Mouse (Mus musculus) lung, embryonic 16.5 days (tissue): Measurements from ENCODE around the gene Plcb2. TPM values are rescaled to one million over a fixed set of nuclear protein-coding genes. Genes with fewer than 3 reads are reported as not detected.

Experiments used
- ATAC-seq: fragments of 200-750 bp; cut with Nextera tagmentation; 2 replicates; pipeline ENCODE4 v1.8.0; 2017; ENCODE audit warnings: low read depth, mild to moderate bottlenecking, moderate library complexity
- H3K27ac ChIP-seq: fragments of 300-500 bp; sonication (generic); 2 replicates; pipeline ENCODE4 v1.5.1; 2014; ENCODE audit warnings: mild to moderate bottlenecking, control low read depth, low read length
- H3K27me3 ChIP-seq: fragments of 300-500 bp; sonication (generic); 2 replicates; pipeline ENCODE4 v1.6.1; 2014; ENCODE audit warnings: low read depth, low read length, mixed read lengths; ENCODE audit not compliant: control insufficient read depth, insufficient read depth
- H3K36me3 ChIP-seq: fragments of 300-500 bp; sonication (generic); 2 replicates; pipeline ENCODE4 v1.6.1; 2014; ENCODE audit warnings: low read length; ENCODE audit not compliant: control insufficient read depth, insufficient read depth
- H3K4me1 ChIP-seq: fragments of 300-500 bp; sonication (generic); replicated peaks from 2 replicates; pipeline ENCODE4 v1.6.1; 2014; ENCODE audit warnings: low read length, mixed read lengths; ENCODE audit not compliant: control insufficient read depth, insufficient read depth
- H3K4me2 ChIP-seq: fragments of 300-500 bp; sonication (generic); 2 replicates; pipeline ENCODE4 v1.6.1; 2014; ENCODE audit warnings: low read depth, low read length, control low read depth
- H3K4me3 ChIP-seq: fragments of 300-500 bp; sonication (generic); 2 replicates; pipeline ENCODE4 v1.5.1; 2014; ENCODE audit warnings: mild to moderate bottlenecking, low read length, control low read depth
- H3K9ac ChIP-seq: fragments of 300-500 bp; sonication (generic); 2 replicates; pipeline ENCODE4 v1.6.1; 2014; ENCODE audit warnings: low read length, control low read depth
- H3K9me3 ChIP-seq: fragments of 300-500 bp; sonication (generic); 2 replicates; pipeline ENCODE4 v1.6.1; 2016; ENCODE audit warnings: low read length; ENCODE audit not compliant: control insufficient read depth
- WGBS: fragments of 180-500 bp; shearing (Covaris S2); extraction: QIAGEN DNeasy Blood & Tissue Kit; methylation state at CpG from one replicate; pipeline ENCODE4 v1.1.7; 2014; 5-methylcytosine and 5-hydroxymethylcytosine counted together
- polyA plus RNA-seq: library from polyadenylated mRNA; unstranded; fragments of >200 nt; fragmentation: Nextera tagmentation; extraction: Ambion mirVana; gene quantifications from 2 replicates; pipeline ENCODE4 v1.2.1, GENCODE M21; 2015

The Plcb2 gene
- polyA plus RNA-seq, 1 experiment from 2014 or later = 1.6 TPM

- ATAC-seq = no peak
- Histone ChIP-seq H3K27ac (no peak overlapping the region), H3K9ac (no peak overlapping the region), H3K36me3 (no peaks in the 10 kb centered on the region), H3K27me3 (peaks cover 79% of the 10 kb centered on the region), H3K4me2 (no peak overlapping the region), H3K9me3 (no peaks in the 10 kb centered on the region), H3K4me3 (no peak overlapping the region), H3K4me1 (peaks cover 12% of the 10 kb centered on the region)
- 32% methylated on average over 4 of the region's 4 CpGs for WGBS
These were observed 18.5 kb downstream of the Plcb2 start for GRCm38 (mm10) chr2:118709655-118710221.

DNA sequence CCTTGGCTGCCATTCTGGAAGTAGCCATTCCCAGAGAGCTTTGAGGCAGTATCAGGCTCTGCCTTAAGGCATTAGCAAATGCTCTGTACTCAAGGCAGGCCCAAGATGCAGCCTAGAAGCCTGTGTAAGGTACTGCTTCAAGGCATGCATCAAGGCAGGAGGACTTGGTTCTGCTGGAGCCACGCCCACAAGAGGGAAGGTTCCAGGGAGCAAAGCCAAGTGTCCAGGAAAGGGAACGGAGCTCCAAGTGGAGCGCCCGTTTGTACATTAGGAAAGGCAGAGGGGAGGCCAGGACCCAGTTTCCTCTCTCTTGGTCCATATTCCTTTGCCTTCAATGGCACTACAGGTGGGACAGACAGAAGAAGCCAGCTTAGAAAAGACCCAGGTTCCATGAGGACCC, 19.8 kb downstream of the Plcb2 start:
- no peak for ATAC-seq
- H3K4me1 ChIP-seq = peaks cover 21% of the 10 kb centered on the region
- H3K9ac ChIP-seq = no peak overlapping the region
- 37% methylated on average over 4 of the region's 4 CpGs for WGBS
- no peak overlapping the region for H3K27ac ChIP-seq
- no peaks in the 10 kb centered on the region for H3K36me3 ChIP-seq
- no peak overlapping the region for H3K4me2 ChIP-seq
- H3K27me3 ChIP-seq = peaks cover 92% of the 10 kb centered on the region
- H3K4me3 ChIP-seq = no peak overlapping the region
- no peaks in the 10 kb centered on the region for H3K9me3 ChIP-seq

DNA sequence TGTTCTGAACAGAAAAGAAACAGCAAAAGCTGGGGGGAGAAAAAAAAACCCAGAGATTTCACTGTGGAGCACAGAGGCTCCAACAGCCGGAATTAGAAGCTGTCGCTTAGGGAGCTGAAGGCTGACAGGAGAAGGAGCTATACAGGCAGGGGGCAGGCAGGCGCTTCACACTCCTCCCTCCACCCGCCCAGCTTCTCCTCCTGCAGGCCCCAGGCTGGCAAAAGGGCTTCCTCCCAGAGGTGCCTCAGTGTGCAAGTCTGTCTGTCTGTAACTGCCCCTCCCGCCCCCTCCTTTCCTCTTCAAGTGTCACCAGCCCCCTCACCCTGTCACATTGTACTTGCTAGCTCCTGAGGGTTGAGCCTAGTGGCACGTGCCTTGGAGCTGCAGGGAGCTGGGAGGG, 21.8 kb downstream of the Plcb2 start:
- no peak overlapping the region for H3K4me3 ChIP-seq
- no peak overlapping the region for H3K9ac ChIP-seq
- peaks cover 32% of the 10 kb centered on the region for H3K4me1 ChIP-seq
- peaks cover 96% of the 10 kb centered on the region for H3K27me3 ChIP-seq
- H3K4me2 ChIP-seq = no peak overlapping the region
- H3K9me3 ChIP-seq = no peaks in the 10 kb centered on the region
- 8% methylated on average over 6 of the region's 6 CpGs for WGBS
- no peak overlapping the region for H3K27ac ChIP-seq
- H3K36me3 ChIP-seq = no peaks in the 10 kb centered on the region
- peak; percentile 23; the same call in 1 of the 2 replicates for ATAC-seq

DNA sequence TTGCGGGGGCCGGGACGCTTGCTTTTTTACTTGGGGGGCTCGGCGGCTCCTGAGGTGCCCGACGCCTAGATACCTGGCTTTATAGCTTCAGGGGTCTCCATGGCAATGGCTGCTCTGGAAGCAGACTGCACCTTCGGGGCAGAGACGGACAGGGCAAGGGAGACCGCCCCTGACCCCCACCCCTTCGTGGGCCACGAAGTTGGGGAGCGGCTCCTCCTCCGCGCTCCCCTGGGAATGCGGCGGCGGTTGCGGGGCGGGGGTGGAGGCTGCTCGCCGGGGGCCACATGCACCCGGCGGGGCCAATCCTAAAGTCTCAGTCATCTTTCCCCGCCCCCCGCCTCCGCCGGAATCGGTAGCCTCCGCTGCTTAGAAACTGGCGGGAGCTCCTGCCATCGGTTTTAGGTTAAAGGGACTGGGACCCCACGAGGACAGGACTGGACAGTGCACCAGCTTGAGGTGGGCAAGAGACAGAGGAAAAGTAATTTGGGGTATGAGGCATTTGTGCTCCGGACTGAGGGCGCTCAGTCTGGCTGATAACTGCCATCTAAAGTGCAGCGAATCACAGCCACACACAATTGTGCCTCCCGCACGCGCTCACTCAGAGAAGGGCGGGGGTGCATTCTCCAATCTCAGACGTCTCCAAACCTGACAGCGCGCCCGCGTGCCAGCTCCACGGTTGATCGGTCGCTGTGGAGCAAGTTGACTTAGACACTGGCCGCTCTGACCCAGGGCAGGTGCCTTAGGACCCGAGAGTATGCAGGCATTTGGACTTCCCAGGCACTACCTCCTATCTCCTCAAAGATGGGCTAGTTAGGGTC, 24.1 kb downstream of the Plcb2 start, which contains the start of gene Ankrd63:
TSS of gene Ankrd63 (minus strand) at position 51 of the 818 bp plus-strand sequence.
- H3K4me1 ChIP-seq = peaks cover 27% of the 10 kb centered on the region
- H3K36me3 ChIP-seq = no peaks in the 10 kb centered on the region
- no peaks in the 10 kb centered on the region for H3K9me3 ChIP-seq
- WGBS = 1% methylated on average over 50 of the region's 50 CpGs
- H3K27ac ChIP-seq = no peak within 1 kb of the TSS
- peak within 1 kb of the TSS; percentile 45 for H3K4me3 ChIP-seq
- peak within 1 kb of the TSS; percentile 44 for H3K9ac ChIP-seq
- peaks cover 90% of the 10 kb centered on the region for H3K27me3 ChIP-seq
- H3K4me2 ChIP-seq = peak within 1 kb of the TSS; percentile 68
- ATAC-seq = no peak

DNA sequence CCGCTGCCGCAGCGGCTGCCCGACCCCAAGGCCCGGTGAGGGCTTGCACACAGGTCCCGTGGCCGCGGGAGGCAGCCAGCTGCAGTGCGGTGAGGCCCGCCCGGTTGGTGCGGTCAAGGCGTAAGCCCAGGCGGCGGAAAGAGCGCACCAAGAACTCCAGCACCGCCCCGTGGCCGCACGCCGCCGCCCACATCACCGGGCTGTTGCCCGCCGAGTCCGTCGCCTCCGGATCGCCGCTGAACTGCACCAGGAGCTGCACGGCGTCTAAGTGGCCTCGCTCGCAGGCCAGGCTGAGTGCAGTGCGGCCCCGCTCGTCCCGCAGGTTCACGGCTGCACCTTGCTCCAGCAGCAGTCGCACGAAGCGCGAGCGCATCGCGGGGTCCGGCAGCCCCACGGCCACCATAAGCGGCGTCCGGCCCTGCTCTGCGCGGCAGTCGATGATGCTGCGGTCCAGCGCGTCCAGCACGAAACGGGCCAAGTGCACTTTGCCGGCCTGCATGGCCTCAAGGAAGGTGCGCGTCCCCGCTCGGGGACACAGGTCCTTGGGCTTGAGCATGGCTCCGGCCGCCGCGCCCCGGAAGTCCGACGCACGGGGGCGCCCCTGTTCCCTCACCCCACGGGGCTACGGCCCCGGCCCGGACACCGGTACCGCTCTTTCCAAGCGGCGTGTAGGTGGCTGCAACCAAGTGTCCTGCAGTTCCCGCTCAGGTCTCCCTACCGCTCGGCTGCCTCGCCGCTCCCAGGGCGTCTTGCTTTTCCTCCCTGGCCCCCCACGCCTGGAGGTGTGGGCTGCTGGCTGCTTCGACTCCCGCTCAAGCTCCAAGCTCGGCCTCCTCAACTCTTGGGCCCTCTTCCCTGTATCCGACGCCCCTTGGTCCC, 25.1 kb downstream of the Plcb2 start:
- Histone ChIP-seq H3K4me2 (peak overlapping the region; percentile 68), H3K4me3 (peak overlapping the region; percentile 45), H3K27me3 (peaks cover 82% of the 10 kb centered on the region), H3K9me3 (no peaks in the 10 kb centered on the region), H3K9ac (peak overlapping the region; percentile 44), H3K4me1 (peaks cover 27% of the 10 kb centered on the region), H3K27ac (no peak overlapping the region), H3K36me3 (no peaks in the 10 kb centered on the region)
- peak; percentile 28 for ATAC-seq
- under 1% methylated on average over 88 of the region's 93 CpGs for WGBS

- Histone ChIP-seq H3K4me1 (peaks cover 34% of the 10 kb centered on the region), H3K27me3 (peaks cover 74% of the 10 kb centered on the region), H3K4me3 (peak overlapping the region; percentile 45), H3K36me3 (no peaks in the 10 kb centered on the region), H3K9ac (peak overlapping the region; percentile 44), H3K4me2 (peak overlapping the region; percentile 68), H3K9me3 (no peaks in the 10 kb centered on the region), H3K27ac (no peak overlapping the region)
- no peak for ATAC-seq
- WGBS = 7% methylated on average over 46 of the region's 51 CpGs
These were observed 26.0 kb downstream of the Plcb2 start for GRCm38 (mm10) chr2:118701971-118702882.

- WGBS = 20% methylated on average over 5 of the region's 5 CpGs
- no peak overlapping the region for H3K9ac ChIP-seq
- peaks cover 66% of the 10 kb centered on the region for H3K27me3 ChIP-seq
- ATAC-seq = no peak
- H3K4me1 ChIP-seq = peaks cover 41% of the 10 kb centered on the region
- no peaks in the 10 kb centered on the region for H3K9me3 ChIP-seq
- no peak overlapping the region for H3K4me2 ChIP-seq
- no peak overlapping the region for H3K27ac ChIP-seq
- H3K4me3 ChIP-seq = no peak overlapping the region
- no peaks in the 10 kb centered on the region for H3K36me3 ChIP-seq
These were observed 27.1 kb downstream of the Plcb2 start for GRCm38 (mm10) chr2:118701161-118701560.

- H3K27me3 ChIP-seq = peaks cover 62% of the 10 kb centered on the region
- no peaks in the 10 kb centered on the region for H3K9me3 ChIP-seq
- peak overlapping the region; percentile 37 for H3K4me2 ChIP-seq
- 4% methylated on average over 32 of the region's 32 CpGs for whole genome bisulfite sequencing
- no peak overlapping the region for H3K27ac ChIP-seq
- H3K9ac ChIP-seq = no peak overlapping the region
- H3K4me1 ChIP-seq = peaks cover 44% of the 10 kb centered on the region
- ATAC-seq = peak; percentile 53
- H3K4me3 ChIP-seq = peak overlapping the region; percentile 15
- H3K36me3 ChIP-seq = no peaks in the 10 kb centered on the region
These were observed 27.8 kb downstream of the Plcb2 start for GRCm38 (mm10) chr2:118700179-118701062.
